Mouse (Mus musculus): ENCODE measurements around the gene Hist1h2ah. TPM values are rescaled to one million over a fixed set of nuclear protein-coding genes. Genes with fewer than 3 reads are reported as not detected.

Hist1h2ah gene
- polyA plus RNA-seq, 1 experiment from 2014 or later: 3.4 TPM

DNA sequence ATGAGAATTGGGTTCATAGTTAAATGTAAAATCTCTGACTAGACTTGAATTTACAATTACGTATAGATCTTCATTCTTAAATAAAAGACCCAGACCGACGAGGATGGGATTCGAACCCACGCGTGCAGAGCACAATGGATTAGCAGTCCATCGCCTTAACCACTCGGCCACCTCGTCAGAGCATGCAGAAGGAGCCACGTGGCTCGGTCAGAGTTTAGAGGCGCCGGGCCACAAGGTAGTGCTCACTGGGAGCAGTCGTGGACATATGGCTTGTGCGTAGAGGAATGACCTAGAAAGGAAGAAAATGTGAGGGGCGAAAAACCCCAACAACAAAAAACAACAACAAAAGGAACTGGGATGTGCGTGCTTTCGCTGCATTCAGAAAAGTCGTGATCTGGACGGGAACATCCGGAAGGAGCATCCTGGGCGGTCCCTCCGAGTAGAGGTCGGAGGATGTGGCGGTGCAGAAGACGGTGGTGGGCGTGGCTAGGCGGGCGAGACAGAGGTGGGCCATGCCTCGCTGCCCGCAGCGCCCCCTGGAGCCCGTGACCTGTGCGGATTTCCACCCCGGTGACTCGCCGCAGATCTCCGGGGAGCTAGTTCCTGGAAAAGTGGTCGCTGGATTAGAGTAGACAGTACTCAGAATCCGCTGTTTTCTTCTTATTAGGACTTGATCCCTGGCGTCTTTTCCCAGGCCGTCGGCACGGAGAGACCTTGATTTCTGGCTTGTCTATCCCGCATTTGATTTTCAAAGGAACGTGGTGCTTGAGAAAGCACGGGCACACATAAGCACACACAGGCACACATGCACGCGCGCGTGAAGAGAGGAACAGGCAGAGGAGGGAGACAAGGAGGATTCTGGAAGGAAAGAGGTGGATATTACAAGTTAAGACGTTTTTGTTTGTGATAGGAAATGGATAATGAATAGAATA, 15.5 kb upstream of the Hist1h2ah start:
- Histone ChIP-seq H3K9me3 (ENCODE audit: control insufficient read depth) (no peaks in the 10 kb centered on the region), H3K27me3 (replicated peaks; ENCODE audit: control insufficient read depth, insufficient read depth, low read length) (no peaks in the 10 kb centered on the region), H3K4me3 (ENCODE audit: low read depth, low read length) (peak overlapping the region; percentile 53), H3K4me2 (replicated peaks; ENCODE audit: low read depth) (peak overlapping the region; percentile 67), H3K9ac (ENCODE audit: low read depth, low read length) (peak overlapping the region; percentile 51), H3K27ac (ENCODE audit: low read depth, low read length) (peak overlapping the region; percentile 68), H3K4me1 (replicated peaks; ENCODE audit: control insufficient read depth, insufficient read depth, low read length) (no peaks in the 10 kb centered on the region), H3K36me3 (ENCODE audit: control insufficient read depth, insufficient read depth) (no peaks in the 10 kb centered on the region)
- peak; percentile 96 for ATAC-seq
- peak; percentile 93 for TF ChIP-seq CTCF (IDR thresholded peaks at IDR 0.05; ENCODE audit: low read depth)
- under 1% methylated on average over 48 of the region's 52 CpGs for WGBS

DNA sequence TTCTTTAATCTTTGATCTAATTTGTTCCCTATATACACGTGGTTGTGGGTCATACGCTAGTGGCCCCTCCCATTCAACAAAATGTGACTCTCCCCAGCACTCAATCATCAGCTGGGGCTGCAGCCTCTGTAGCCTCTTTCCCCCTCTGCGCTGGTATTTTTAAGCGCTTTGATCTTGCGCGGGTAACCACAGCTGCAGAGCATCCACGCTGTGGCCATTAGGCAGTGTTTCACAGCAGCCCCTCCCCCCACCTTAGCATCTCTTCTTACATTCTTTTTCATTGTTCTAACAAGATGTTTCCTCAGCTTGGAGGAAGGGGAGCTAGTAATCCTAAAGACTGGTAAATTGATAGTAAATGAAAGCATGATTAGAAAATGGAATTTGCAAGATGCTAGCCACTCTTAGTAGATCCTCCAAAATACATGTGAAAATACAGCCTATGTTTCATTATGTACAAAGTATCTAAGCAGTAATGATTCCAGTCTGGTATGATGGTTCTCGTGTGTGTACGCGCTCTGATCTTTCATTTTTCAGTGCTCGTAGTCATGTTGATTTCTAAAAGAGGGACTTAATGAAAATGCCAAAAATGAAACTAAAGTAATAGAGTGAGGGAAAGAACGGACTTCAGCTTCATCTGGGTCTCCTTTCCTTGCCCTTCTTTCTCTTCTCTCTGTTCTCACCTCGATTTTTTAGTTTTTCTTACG, 14.5 kb upstream of the Hist1h2ah start:
- WGBS: 1% methylated on average over 14 of the region's 14 CpGs
- no peak for ATAC-seq
- Histone ChIP-seq H3K9ac (ENCODE audit: low read depth, low read length) (no peak overlapping the region; the same call in 1 of the 2 replicates), H3K9me3 (ENCODE audit: control insufficient read depth) (no peaks in the 10 kb centered on the region), H3K4me2 (replicated peaks; ENCODE audit: low read depth) (peak overlapping the region; percentile 67), H3K4me3 (ENCODE audit: low read depth, low read length) (peak overlapping the region; percentile 53), H3K27me3 (replicated peaks; ENCODE audit: control insufficient read depth, insufficient read depth, low read length) (no peaks in the 10 kb centered on the region), H3K4me1 (replicated peaks; ENCODE audit: control insufficient read depth, insufficient read depth, low read length) (no peaks in the 10 kb centered on the region), H3K36me3 (ENCODE audit: control insufficient read depth, insufficient read depth) (no peaks in the 10 kb centered on the region), H3K27ac (ENCODE audit: low read depth, low read length) (peak overlapping the region; percentile 68)
- no peak for TF ChIP-seq CTCF (IDR thresholded peaks at IDR 0.05; ENCODE audit: low read depth)

DNA sequence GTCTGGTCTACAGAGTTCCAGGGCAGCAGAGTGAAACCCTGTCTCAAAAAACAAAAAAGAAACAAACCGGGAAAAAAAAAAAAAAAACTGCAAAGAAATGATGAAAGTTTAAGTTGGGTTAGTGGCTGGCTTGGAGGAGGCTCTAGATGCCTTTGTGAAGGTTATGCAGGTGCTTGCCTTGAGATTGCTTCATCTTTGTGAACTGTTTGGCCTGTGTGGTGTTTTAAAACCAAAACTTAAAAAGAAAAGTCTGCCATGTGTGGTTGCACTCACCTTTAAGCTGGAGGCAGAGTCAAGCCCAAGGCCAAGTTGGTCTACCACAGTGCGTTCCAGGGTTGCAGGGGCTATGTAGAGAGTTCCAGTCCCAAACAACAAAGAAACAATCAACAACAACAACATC, 13.7 kb upstream of the Hist1h2ah start:
- H3K9me3 ChIP-seq (ENCODE audit: control insufficient read depth): no peaks in the 10 kb centered on the region
- no peak overlapping the region for H3K27ac ChIP-seq (ENCODE audit: low read depth, low read length)
- H3K4me3 ChIP-seq (ENCODE audit: low read depth, low read length): no peak overlapping the region
- H3K27me3 ChIP-seq (replicated peaks; ENCODE audit: control insufficient read depth, insufficient read depth, low read length): no peaks in the 10 kb centered on the region
- H3K9ac ChIP-seq (ENCODE audit: low read depth, low read length): no peak overlapping the region
- ATAC-seq: no peak
- H3K4me2 ChIP-seq (replicated peaks; ENCODE audit: low read depth): no peak overlapping the region
- WGBS: 88% methylated on average over 2 of the region's 2 CpGs
- no peaks in the 10 kb centered on the region for H3K36me3 ChIP-seq (ENCODE audit: control insufficient read depth, insufficient read depth)
- no peak for TF ChIP-seq CTCF (IDR thresholded peaks at IDR 0.05; ENCODE audit: low read depth)
- H3K4me1 ChIP-seq (replicated peaks; ENCODE audit: control insufficient read depth, insufficient read depth, low read length): no peaks in the 10 kb centered on the region

DNA sequence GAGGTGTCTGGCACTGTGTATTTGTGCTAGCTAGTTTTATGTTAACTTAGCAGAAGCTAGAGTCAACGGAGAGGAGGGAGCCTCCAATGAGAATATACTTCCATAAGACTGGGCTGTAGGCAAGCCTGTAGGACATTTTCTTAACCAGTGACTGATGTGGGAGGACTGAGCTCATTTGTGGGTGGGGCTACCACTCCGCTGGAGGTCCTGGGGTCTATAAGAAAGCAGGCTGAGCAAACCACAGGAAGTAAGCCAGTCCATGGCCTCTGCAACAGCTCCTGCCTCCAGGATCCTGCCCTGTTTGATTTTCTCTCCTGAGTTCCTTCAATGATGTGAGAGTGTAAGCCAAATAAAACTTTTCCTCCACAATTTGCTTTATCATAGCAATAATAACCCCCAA, 9.9 kb upstream of the Hist1h2ah start:
- Histone ChIP-seq H3K27ac (ENCODE audit: low read depth, low read length) (no peak overlapping the region), H3K4me1 (replicated peaks; ENCODE audit: control insufficient read depth, insufficient read depth, low read length) (0 out of 2 replicates have a peak, but pooled peaks cover 4% of the 10 kb centered on the region), H3K27me3 (replicated peaks; ENCODE audit: control insufficient read depth, insufficient read depth, low read length) (no peaks in the 10 kb centered on the region), H3K9me3 (ENCODE audit: control insufficient read depth) (no peaks in the 10 kb centered on the region), H3K4me2 (replicated peaks; ENCODE audit: low read depth) (no peak overlapping the region), H3K4me3 (ENCODE audit: low read depth, low read length) (no peak overlapping the region), H3K9ac (ENCODE audit: low read depth, low read length) (no peak overlapping the region), H3K36me3 (ENCODE audit: control insufficient read depth, insufficient read depth) (no peaks in the 10 kb centered on the region)
- 67% methylated on average over 2 of the region's 2 CpGs for WGBS
- TF ChIP-seq CTCF (IDR thresholded peaks at IDR 0.05; ENCODE audit: low read depth): no peak
- ATAC-seq: no peak

DNA sequence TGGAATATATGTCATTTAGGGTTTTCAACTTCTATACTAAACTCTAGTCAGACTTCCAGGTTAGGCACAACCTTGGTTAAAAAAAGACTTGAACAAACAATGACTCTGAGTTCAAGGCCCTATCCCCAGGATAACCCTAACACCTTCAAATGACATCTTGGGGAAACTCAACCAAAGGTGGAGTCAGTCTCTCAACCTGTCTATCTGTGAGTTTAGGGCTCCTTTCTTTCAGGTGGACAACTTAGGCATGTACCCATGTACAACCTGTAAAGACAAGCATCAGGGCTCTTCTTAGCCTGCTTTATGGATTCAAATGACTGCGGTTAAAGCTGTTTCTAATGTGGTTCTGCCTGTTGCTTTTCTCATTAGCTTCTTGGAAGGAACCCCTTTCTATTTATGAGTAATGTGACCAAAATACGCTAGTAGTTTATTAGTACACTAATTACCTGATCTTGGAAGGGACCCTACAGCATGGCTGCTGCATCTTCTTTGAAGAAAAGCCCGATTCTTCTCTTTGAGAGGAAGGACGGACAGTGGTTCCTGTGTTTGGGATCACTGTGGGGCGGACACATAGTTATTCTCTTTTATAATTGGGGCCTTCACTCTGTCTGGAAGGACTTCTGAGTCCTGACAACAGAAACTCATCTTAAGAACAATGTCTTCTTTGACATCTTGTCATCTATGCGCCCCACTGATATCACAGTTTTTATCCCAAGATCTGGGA, 9.2 kb upstream of the Hist1h2ah start:
- Histone ChIP-seq H3K27ac (ENCODE audit: low read depth, low read length) (no peak overlapping the region), H3K4me1 (replicated peaks; ENCODE audit: control insufficient read depth, insufficient read depth, low read length) (0 out of 2 replicates have a peak, but pooled peaks cover 5% of the 10 kb centered on the region), H3K27me3 (replicated peaks; ENCODE audit: control insufficient read depth, insufficient read depth, low read length) (no peaks in the 10 kb centered on the region), H3K4me3 (ENCODE audit: low read depth, low read length) (no peak overlapping the region), H3K4me2 (replicated peaks; ENCODE audit: low read depth) (0 out of 2 replicates have a peak overlapping the region, but pooled peaks have one; percentile 70), H3K9ac (ENCODE audit: low read depth, low read length) (no peak overlapping the region), H3K9me3 (ENCODE audit: control insufficient read depth) (no peaks in the 10 kb centered on the region), H3K36me3 (ENCODE audit: control insufficient read depth, insufficient read depth) (no peaks in the 10 kb centered on the region)
- no peak for TF ChIP-seq CTCF (IDR thresholded peaks at IDR 0.05; ENCODE audit: low read depth)
- WGBS: 90% methylated on average over 6 of the region's 6 CpGs
- ATAC-seq: no peak
